Mouse (Mus musculus): ENCODE data around the gene Chrm1. TPM values are rescaled to one million over a fixed set of nuclear protein-coding genes. Genes with fewer than 3 reads are reported as not detected.
A peak's percentile ranks its signal among the peaks of the same experiment; 100 is the strongest.

Gene Chrm1
- polyA plus RNA-seq, 1 experiment, result not detected

GRCm38 (mm10) chr19:8705026-8705708, 41.6 kb downstream of the Chrm1 start:
- peaks cover 16% of the 10 kb centered on the region for H3K79me2 ChIP-seq (ENCODE audit: control insufficient read depth, insufficient read depth)
- TF ChIP-seq USF1 (IDR thresholded peaks at IDR 0.05; ENCODE audit: low read depth) (no peak), MAX (IDR thresholded peaks at IDR 0.05) (no peak), CEBPB (IDR thresholded peaks at IDR 0.05; ENCODE audit: low read depth) (no peak), FOSL1 (IDR thresholded peaks at IDR 0.05; ENCODE audit: insufficient read depth, low read length, poor library complexity, severe bottlenecking) (no peak), CTCF (IDR thresholded peaks at IDR 0.05; ENCODE audit: control insufficient read depth, insufficient read depth, insufficient read length) (no peak), MYOG (IDR thresholded peaks at IDR 0.05; ENCODE audit: control insufficient read depth, extremely low read depth, insufficient read length) (no peak), MYOD1 (IDR thresholded peaks at IDR 0.05; ENCODE audit: control insufficient read depth, insufficient read length, low read depth) (no peak)
- H3K36me3 ChIP-seq (ENCODE audit: control insufficient read depth, insufficient read depth), result peaks cover 40% of the 10 kb centered on the region
- H3ac ChIP-seq (ENCODE audit: control insufficient read depth, insufficient read length, low read depth), result no peak overlapping the region
- no peaks in the 10 kb centered on the region for H3K27me3 ChIP-seq (ENCODE audit: control insufficient read depth, insufficient read depth, insufficient read length)
- H3K79me3 ChIP-seq (ENCODE audit: low read depth), result peaks cover 10% of the 10 kb centered on the region
- no peak overlapping the region for H3K4me3 ChIP-seq (ENCODE audit: insufficient read depth, poor library complexity, severe bottlenecking)

GRCm38 (mm10) chr19:8706132-8706667, 42.6 kb downstream of the Chrm1 start:
- Histone ChIP-seq H3ac (ENCODE audit: control insufficient read depth, insufficient read length, low read depth) (no peak overlapping the region), H3K27me3 (ENCODE audit: control insufficient read depth, insufficient read depth, insufficient read length) (no peaks in the 10 kb centered on the region), H3K36me3 (ENCODE audit: control insufficient read depth, insufficient read depth) (peaks cover 50% of the 10 kb centered on the region), H3K79me2 (ENCODE audit: control insufficient read depth, insufficient read depth) (peaks cover 26% of the 10 kb centered on the region), H3K79me3 (ENCODE audit: low read depth) (peaks cover 20% of the 10 kb centered on the region), H3K4me3 (ENCODE audit: insufficient read depth, poor library complexity, severe bottlenecking) (no peak overlapping the region)
- no peak for TF ChIP-seq MAX (IDR thresholded peaks at IDR 0.05)
- no peak for TF ChIP-seq MYOG (IDR thresholded peaks at IDR 0.05; ENCODE audit: control insufficient read depth, extremely low read depth, insufficient read length)
- no peak for TF ChIP-seq CTCF (IDR thresholded peaks at IDR 0.05; ENCODE audit: control insufficient read depth, insufficient read depth, insufficient read length)
- no peak for TF ChIP-seq MYOD1 (IDR thresholded peaks at IDR 0.05; ENCODE audit: control insufficient read depth, insufficient read length, low read depth)
- TF ChIP-seq USF1 (IDR thresholded peaks at IDR 0.05; ENCODE audit: low read depth), result no peak
- no peak for TF ChIP-seq FOSL1 (IDR thresholded peaks at IDR 0.05; ENCODE audit: insufficient read depth, low read length, poor library complexity, severe bottlenecking)
- no peak for TF ChIP-seq CEBPB (IDR thresholded peaks at IDR 0.05; ENCODE audit: low read depth)

- TF ChIP-seq MAX (IDR thresholded peaks at IDR 0.05) (no peak), CEBPB (IDR thresholded peaks at IDR 0.05; ENCODE audit: low read depth) (no peak), FOSL1 (IDR thresholded peaks at IDR 0.05; ENCODE audit: insufficient read depth, low read length, poor library complexity, severe bottlenecking) (no peak), USF1 (IDR thresholded peaks at IDR 0.05; ENCODE audit: low read depth) (no peak), CTCF (IDR thresholded peaks at IDR 0.05; ENCODE audit: control insufficient read depth, insufficient read depth, insufficient read length) (no peak), MYOD1 (IDR thresholded peaks at IDR 0.05; ENCODE audit: control insufficient read depth, insufficient read length, low read depth) (no peak), MYOG (IDR thresholded peaks at IDR 0.05; ENCODE audit: control insufficient read depth, extremely low read depth, insufficient read length) (no peak)
- no peak overlapping the region for H3ac ChIP-seq (ENCODE audit: control insufficient read depth, insufficient read length, low read depth)
- H3K79me2 ChIP-seq (ENCODE audit: control insufficient read depth, insufficient read depth), result peaks cover 34% of the 10 kb centered on the region
- H3K79me3 ChIP-seq (ENCODE audit: low read depth), result peaks cover 27% of the 10 kb centered on the region
- no peaks in the 10 kb centered on the region for H3K27me3 ChIP-seq (ENCODE audit: control insufficient read depth, insufficient read depth, insufficient read length)
- H3K4me3 ChIP-seq (ENCODE audit: insufficient read depth, poor library complexity, severe bottlenecking), result no peak overlapping the region
- H3K36me3 ChIP-seq (ENCODE audit: control insufficient read depth, insufficient read depth), result peaks cover 58% of the 10 kb centered on the region
These were observed 43.3 kb downstream of the Chrm1 start for GRCm38 (mm10) chr19:8706930-8707329.

GRCm38 (mm10) chr19:8708954-8709353, 45.4 kb downstream of the Chrm1 start:
- H3K4me3 ChIP-seq (ENCODE audit: insufficient read depth, poor library complexity, severe bottlenecking), result no peak overlapping the region
- no peak overlapping the region for H3ac ChIP-seq (ENCODE audit: control insufficient read depth, insufficient read length, low read depth)
- no peak for TF ChIP-seq USF1 (IDR thresholded peaks at IDR 0.05; ENCODE audit: low read depth)
- H3K79me3 ChIP-seq (ENCODE audit: low read depth), result peaks cover 37% of the 10 kb centered on the region
- peaks cover 65% of the 10 kb centered on the region for H3K36me3 ChIP-seq (ENCODE audit: control insufficient read depth, insufficient read depth)
- H3K27me3 ChIP-seq (ENCODE audit: control insufficient read depth, insufficient read depth, insufficient read length), result no peaks in the 10 kb centered on the region
- peaks cover 54% of the 10 kb centered on the region for H3K79me2 ChIP-seq (ENCODE audit: control insufficient read depth, insufficient read depth)

GRCm38 (mm10) chr19:8710057-8710456, 46.5 kb downstream of the Chrm1 start:
- Histone ChIP-seq H3ac (ENCODE audit: control insufficient read depth, insufficient read length, low read depth) (no peak overlapping the region), H3K27me3 (ENCODE audit: control insufficient read depth, insufficient read depth, insufficient read length) (no peaks in the 10 kb centered on the region), H3K4me3 (ENCODE audit: insufficient read depth, poor library complexity, severe bottlenecking) (no peak overlapping the region), H3K79me2 (ENCODE audit: control insufficient read depth, insufficient read depth) (peaks cover 65% of the 10 kb centered on the region), H3K36me3 (ENCODE audit: control insufficient read depth, insufficient read depth) (peaks cover 65% of the 10 kb centered on the region), H3K79me3 (ENCODE audit: low read depth) (peaks cover 40% of the 10 kb centered on the region)
- TF ChIP-seq MYOG (IDR thresholded peaks at IDR 0.05; ENCODE audit: control insufficient read depth, extremely low read depth, insufficient read length), result no peak
- TF ChIP-seq MYOD1 (IDR thresholded peaks at IDR 0.05; ENCODE audit: control insufficient read depth, insufficient read length, low read depth), result no peak
- TF ChIP-seq CTCF (IDR thresholded peaks at IDR 0.05; ENCODE audit: control insufficient read depth, insufficient read depth, insufficient read length), result no peak
- no peak for TF ChIP-seq FOSL1 (IDR thresholded peaks at IDR 0.05; ENCODE audit: insufficient read depth, low read length, poor library complexity, severe bottlenecking)
- no peak for TF ChIP-seq USF1 (IDR thresholded peaks at IDR 0.05; ENCODE audit: low read depth)
- TF ChIP-seq MAX (IDR thresholded peaks at IDR 0.05), result no peak

GRCm38 (mm10) chr19:8711506-8711905, 47.9 kb downstream of the Chrm1 start:
- Histone ChIP-seq H3K27me3 (ENCODE audit: control insufficient read depth, insufficient read depth, insufficient read length) (no peaks in the 10 kb centered on the region), H3K79me3 (ENCODE audit: low read depth) (peaks cover 44% of the 10 kb centered on the region), H3K36me3 (ENCODE audit: control insufficient read depth, insufficient read depth) (peaks cover 62% of the 10 kb centered on the region), H3K79me2 (ENCODE audit: control insufficient read depth, insufficient read depth) (peaks cover 79% of the 10 kb centered on the region), H3ac (ENCODE audit: control insufficient read depth, insufficient read length, low read depth) (peak overlapping the region; percentile 78), H3K4me3 (ENCODE audit: insufficient read depth, poor library complexity, severe bottlenecking) (peak overlapping the region; percentile 62)
- TF ChIP-seq FOSL1 (IDR thresholded peaks at IDR 0.05; ENCODE audit: insufficient read depth, low read length, poor library complexity, severe bottlenecking) (no peak), CTCF (IDR thresholded peaks at IDR 0.05; ENCODE audit: control insufficient read depth, insufficient read depth, insufficient read length) (no peak), MYOG (IDR thresholded peaks at IDR 0.05; ENCODE audit: control insufficient read depth, extremely low read depth, insufficient read length) (no peak), CEBPB (IDR thresholded peaks at IDR 0.05; ENCODE audit: low read depth) (no peak), MAX (IDR thresholded peaks at IDR 0.05) (no peak), MYOD1 (IDR thresholded peaks at IDR 0.05; ENCODE audit: control insufficient read depth, insufficient read length, low read depth) (no peak), USF1 (IDR thresholded peaks at IDR 0.05; ENCODE audit: low read depth) (no peak)
